Comparison of ENCODE assay signal across 21 mouse cellular contexts in the genomic region with DNA sequence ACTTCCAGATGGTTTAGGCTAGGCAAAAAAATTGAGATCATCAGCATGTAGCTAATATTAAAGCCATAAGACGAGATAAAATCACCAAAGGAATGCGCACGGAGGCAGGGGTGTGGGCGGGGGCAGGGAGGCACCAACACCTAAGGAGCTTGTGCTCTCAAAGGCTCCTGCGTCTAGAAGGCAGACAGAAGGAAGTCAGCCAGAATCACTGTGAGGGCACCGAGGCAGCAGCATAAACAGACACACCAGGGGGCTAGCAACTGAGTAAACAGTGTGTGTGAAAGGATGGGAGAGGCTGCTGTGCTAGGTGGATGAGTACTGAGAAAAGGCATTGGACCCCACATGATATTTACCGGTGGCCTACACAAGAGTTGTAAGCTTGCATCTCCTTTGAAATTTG. TPM values are rescaled to one million over a fixed set of nuclear protein-coding genes. Genes with fewer than 3 reads are reported as not detected.
DNase-seq lines count a peak whose midpoint lies in the region; ATAC-seq and TF ChIP-seq lines count a peak whose summit lies in the region.
"Had no signal": no experiment of that assay in that cellular context is flagged by ENCODE, and none has a peak within 500 bp of the region (broad histone marks: within the 10 kb centered on the region; RNA-seq: fewer than 3 reads in every experiment).

No protein-coding gene starts in this region.

- H3K9me3 ChIP-seq in heart, embryonic 13.5 days: no peaks in the 10 kb centered on the region
- H3K9me3 ChIP-seq in lung, embryonic 14.5 days (ENCODE audit: low read depth, low read length): no peaks in the 10 kb centered on the region
- H3K9me3 ChIP-seq: forebrain, embryonic 13.5 days; hindbrain, embryonic 10.5 days; liver, embryonic 15.5 days; midbrain, embryonic 13.5 days; neural tube, embryonic 12.5 days had no signal

- H3K36me3 ChIP-seq in heart, embryonic 13.5 days: peaks cover 67% of the 10 kb centered on the region
- H3K36me3 ChIP-seq in lung, embryonic 14.5 days (ENCODE audit: insufficient read depth): peaks cover 39% of the 10 kb centered on the region

- intact Hi-C loops in heart, postnatal 36 days (cut with DNase I): no loop called here

- no peaks in the 10 kb centered on the region for H3K27me3 ChIP-seq in heart, embryonic 13.5 days (replicated peaks)
- no peaks in the 10 kb centered on the region for H3K27me3 ChIP-seq in lung, embryonic 14.5 days (ENCODE audit: insufficient read depth, low read length)
- H3K27me3 ChIP-seq: forebrain, embryonic 13.5 days; liver, embryonic 15.5 days; midbrain, embryonic 13.5 days; neural tube, embryonic 12.5 days; Patski had no signal

- no peak for ATAC-seq in heart, embryonic 13.5 days (ENCODE audit: extremely low read depth, insufficient number of reproducible peaks, low FRiP score, low TSS enrichment)
- no peak for ATAC-seq in lung, embryonic 14.5 days (ENCODE audit: insufficient read depth)
- ATAC-seq: forebrain, embryonic 13.5 days; hindbrain, postnatal 0 days; intestine, postnatal 0 days; midbrain, embryonic 13.5 days; Patski had no signal

- no peak for DNase-seq in heart, postnatal 36 days
- no peak for DNase-seq in lung, embryonic 14.5 days
- DNase-seq in lung, postnatal 14 days: no peak
- DNase-seq in ES-CJ7 (ENCODE audit: low read depth, low spot score) (peak; percentile 10), ZHBTc4 (ENCODE audit: low read depth, low spot score) (peak; percentile 22)
- no peak for DNase-seq in thymus, postnatal 25 days
- DNase-seq: cerebellum, adult 18-20 months; cerebellum, postnatal 36 days; gastrocnemius, postnatal 10 days; right cerebral cortex, postnatal 4 days had no signal

- 17% methylated on average over 7 of the region's 7 CpGs for WGBS in heart, embryonic 13.5 days
- 19% methylated on average over 7 of the region's 7 CpGs for WGBS in lung, embryonic 14.5 days

- no peak overlapping the region for H3K4me3 ChIP-seq in heart, embryonic 13.5 days
- no peak overlapping the region for H3K4me3 ChIP-seq in lung, embryonic 14.5 days (ENCODE audit: low read depth, low read length)
- H3K4me3 ChIP-seq: erythroblast, embryonic 14.5 days; forebrain, embryonic 13.5 days; hindbrain, embryonic 10.5 days; liver, embryonic 15.5 days; midbrain, embryonic 13.5 days; neural tube, embryonic 12.5 days had no signal

- H3K9ac ChIP-seq in heart, embryonic 13.5 days: 0 out of 2 replicates have a peak overlapping the region, but pooled peaks have one; percentile 24
- no peak overlapping the region for H3K9ac ChIP-seq in lung, embryonic 14.5 days
- H3K9ac ChIP-seq: forebrain, embryonic 13.5 days; liver, embryonic 15.5 days; midbrain, embryonic 13.5 days; neural tube, embryonic 12.5 days had no signal

- H3K27ac ChIP-seq in heart, embryonic 13.5 days (replicated peaks): peak overlapping the region; percentile 71
- 0 out of 2 replicates have a peak overlapping the region, but pooled peaks have one; percentile 7 for H3K27ac ChIP-seq in lung, embryonic 14.5 days (ENCODE audit: low read depth)
- H3K27ac ChIP-seq: forebrain, embryonic 13.5 days; hindbrain, embryonic 10.5 days; hindbrain, postnatal 0 days; liver, embryonic 15.5 days; midbrain, embryonic 13.5 days; neural tube, embryonic 12.5 days; stomach, postnatal 0 days had no signal

- peaks cover 34% of the 10 kb centered on the region for H3K4me1 ChIP-seq in heart, embryonic 13.5 days
- H3K4me1 ChIP-seq in lung, embryonic 14.5 days (ENCODE audit: insufficient read depth): peaks cover 26% of the 10 kb centered on the region

- no peak for TF ChIP-seq CTCF in lung, embryonic 14.5 days (IDR thresholded peaks at IDR 0.05; ENCODE audit: low read depth)

- H3K4me2 ChIP-seq in heart, embryonic 13.5 days: peak overlapping the region; percentile 8; the same call in 1 of the 2 replicates
- no peak overlapping the region for H3K4me2 ChIP-seq in lung, embryonic 14.5 days
- H3K4me2 ChIP-seq: forebrain, embryonic 13.5 days; liver, embryonic 15.5 days; midbrain, embryonic 13.5 days; neural tube, embryonic 12.5 days had no signal

RNA-seq across cellular contexts. Expression of a gene that starts 51.9 kb away (rescaled TPM):
- 51.0 and 52.6 TPM in 2 replicates for polyA plus RNA-seq in heart, embryonic 13.5 days (2015; fragmentation: Nextera tagmentation; extraction: Ambion mirVana)
- total RNA-seq in heart, postnatal 36 days (2021): 10 to 100 TPM; 18.8 to 21.1 TPM
- 59.9 and 60.0 TPM in 2 replicates for polyA plus RNA-seq in lung, embryonic 14.5 days (2014; fragmentation: Nextera tagmentation; extraction: Ambion mirVana)

RNA-seq across cellular contexts. Expression of a gene that starts 52.4 kb away (rescaled TPM):
- 10.5 and 10.7 TPM in 2 replicates for polyA plus RNA-seq in heart, embryonic 13.5 days (2015; fragmentation: Nextera tagmentation; extraction: Ambion mirVana)
- 10 to 100 TPM; 38.4 to 42.0 TPM for total RNA-seq in heart, postnatal 36 days (2021)
- polyA plus RNA-seq in lung, embryonic 14.5 days (2014; fragmentation: Nextera tagmentation; extraction: Ambion mirVana): 32.2 and 34.9 TPM in 2 replicates

Comparison
In these comparisons a context has a peak if more than half of its experiments do, and no peak if none do; other contexts are left out.
1. DNase-seq: peak in ES-CJ7 (single experiment) and ZHBTc4 (single experiment); none in heart, postnatal 36 days (0 of 2), lung, embryonic 14.5 days (single experiment), lung, postnatal 14 days (single experiment) and thymus, postnatal 25 days (single experiment).